Mouse (Mus musculus): ENCODE data around the gene Dync2li1.

DNA sequence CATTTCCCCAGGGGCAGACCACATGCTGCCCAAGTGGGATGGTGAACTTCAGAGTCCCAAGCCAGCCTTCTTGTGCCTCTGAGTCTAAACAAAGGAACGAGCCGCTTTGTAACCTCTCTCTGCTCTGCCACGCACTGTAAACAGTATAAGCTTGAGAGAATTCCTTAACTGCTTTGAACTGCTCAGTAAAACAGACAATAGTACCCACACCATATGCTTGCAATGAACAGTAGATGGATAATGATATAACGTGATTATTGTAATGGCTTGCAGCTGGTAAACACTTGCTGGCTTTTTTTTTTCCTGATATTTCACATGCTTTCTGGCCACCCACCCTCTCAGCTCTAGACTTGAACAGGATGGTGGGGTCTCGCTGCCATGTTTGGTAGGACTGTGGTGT, 61.7 kb downstream of the Dync2li1 start:
- TF ChIP-seq CTCF (IDR thresholded peaks at IDR 0.05; ENCODE audit: low read depth, low read length) (no peak), POLR2A (IDR thresholded peaks at IDR 0.05; ENCODE audit: borderline replicate concordance, low read depth, low read length) (no peak)

Data from bone marrow macrophage, adult 2 months (primary cell).